Mouse (Mus musculus) CD4-positive, CD25-positive, alpha-beta regulatory T cell, adult 4 months (primary cell): ENCODE results near the gene Slc39a10. TPM values are rescaled to one million over a fixed set of nuclear protein-coding genes. Genes with fewer than 3 reads are reported as not detected.

Source experiments
- ATAC-seq: one replicate; pipeline ENCODE4 v1.8.0; 2017
- polyA plus RNA-seq, 2 experiments: library from polyadenylated mRNA; unstranded; fragments of 100-300 nt; shearing (Covaris generic); gene quantifications; one replicate each; pipeline ENCODE4 v1.2.1; 2017

Slc39a10 gene
- polyA plus RNA-seq = 10 to 100 TPM; 15.2 to 15.8 TPM

GRCm38 (mm10) chr1:46892752-46893151 lies at the start of gene Slc39a10:
Gene Slc39a10, minus strand, starts transcription at chr1:46892852.
- ATAC-seq = no peak

- peak; percentile 41 for ATAC-seq
These were observed 46.6 kb upstream of the Slc39a10 start for GRCm38 (mm10) chr1:46939295-46939694.

GRCm38 (mm10) chr1:46937641-46938040 lies 45.0 kb upstream of the Slc39a10 start:
- no peak for ATAC-seq

- no peak for ATAC-seq
These were observed 34.5 kb upstream of the Slc39a10 start for GRCm38 (mm10) chr1:46927104-46927503.

- no peak for ATAC-seq
These were observed 33.6 kb upstream of the Slc39a10 start for GRCm38 (mm10) chr1:46926239-46926638.

GRCm38 (mm10) chr1:46924992-46925391 lies 32.3 kb upstream of the Slc39a10 start:
- ATAC-seq = no peak

GRCm38 (mm10) chr1:46922904-46923303 lies 30.3 kb upstream of the Slc39a10 start:
- peak; percentile 77 for ATAC-seq

- ATAC-seq = peak; percentile 48
These were observed 29.0 kb upstream of the Slc39a10 start for GRCm38 (mm10) chr1:46921630-46922029.

- no peak for ATAC-seq
These were observed 23.6 kb upstream of the Slc39a10 start for GRCm38 (mm10) chr1:46916237-46916636.

- peak; percentile 50 for ATAC-seq
These were observed 21.7 kb upstream of the Slc39a10 start for GRCm38 (mm10) chr1:46914349-46914748.

GRCm38 (mm10) chr1:46912506-46913156 lies 20.0 kb upstream of the Slc39a10 start:
- ATAC-seq = no peak

GRCm38 (mm10) chr1:46910154-46910553 lies 17.5 kb upstream of the Slc39a10 start:
- no peak for ATAC-seq

GRCm38 (mm10) chr1:46905706-46906105 lies 13.1 kb upstream of the Slc39a10 start:
- ATAC-seq = peak; percentile 76

GRCm38 (mm10) chr1:46902102-46902683 lies 9.5 kb upstream of the Slc39a10 start:
- no peak for ATAC-seq

- peak; percentile 97 for ATAC-seq
These were observed 1.7 kb upstream of the Slc39a10 start for GRCm38 (mm10) chr1:46894281-46894842.

GRCm38 (mm10) chr1:46888726-46889125 lies 3.9 kb downstream of the Slc39a10 start:
- no peak for ATAC-seq

GRCm38 (mm10) chr1:46888324-46888723 lies 4.3 kb downstream of the Slc39a10 start:
- ATAC-seq = no peak

- ATAC-seq = no peak
These were observed 4.7 kb downstream of the Slc39a10 start for GRCm38 (mm10) chr1:46887908-46888307.

- ATAC-seq = no peak
These were observed 6.6 kb downstream of the Slc39a10 start for GRCm38 (mm10) chr1:46886091-46886490.

- ATAC-seq = no peak
These were observed 7.4 kb downstream of the Slc39a10 start for GRCm38 (mm10) chr1:46885231-46885630.

- no peak for ATAC-seq
These were observed 12.7 kb downstream of the Slc39a10 start for GRCm38 (mm10) chr1:46879951-46880350.

- ATAC-seq = no peak
These were observed 18.9 kb downstream of the Slc39a10 start for GRCm38 (mm10) chr1:46873770-46874169.

GRCm38 (mm10) chr1:46869788-46870187 lies 22.9 kb downstream of the Slc39a10 start:
- ATAC-seq = no peak
